In the genomic region with DNA sequence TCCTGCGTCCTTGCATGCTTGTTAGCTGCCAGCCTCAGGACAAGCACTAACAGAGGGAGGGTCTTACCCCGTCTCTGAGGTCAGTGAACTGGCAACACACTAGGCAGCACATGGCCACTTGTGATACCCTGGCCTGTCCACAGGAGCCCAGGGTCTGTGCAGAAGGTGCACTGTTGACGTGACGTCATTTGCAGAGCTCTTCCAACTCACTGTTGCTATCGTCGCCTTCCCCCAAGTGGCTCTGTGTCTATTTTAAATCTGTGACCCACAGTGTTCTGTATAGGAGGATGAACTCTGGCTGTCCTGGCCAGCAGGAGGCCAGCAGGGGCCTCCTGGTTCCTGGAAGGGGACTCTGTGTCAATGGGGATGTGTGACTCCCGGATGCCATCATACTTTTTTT, we compare ENCODE assay signal across 26 mouse cellular contexts.
A peak's percentile ranks its signal among the peaks of the same experiment; 100 is the strongest.
DNase-seq lines count a peak whose midpoint lies in the region; ATAC-seq lines count a peak whose summit lies in the region.
"Had no signal": no experiment of that assay in that cellular context is flagged by ENCODE, and none has a peak within 500 bp of the region (broad histone marks: within the 10 kb centered on the region; RNA-seq: fewer than 3 reads in every experiment).

No protein-coding gene starts in this region.

- no peak for ATAC-seq in megakaryocyte, adult 5-6 weeks (ENCODE audit: poor library complexity, severe bottlenecking)
- ATAC-seq in heart, embryonic 14.5 days (ENCODE audit: insufficient number of reproducible peaks, insufficient read depth, low FRiP score, low read depth), result peak; percentile 84
- ATAC-seq: activated CD4-positive, CD25-positive, alpha-beta regulatory T cell, adult 4 months; forebrain, embryonic 15.5 days; intestine, postnatal 0 days; liver, embryonic 12.5 days; midbrain, embryonic 15.5 days had no signal

- peaks cover 6% of the 10 kb centered on the region; the same call in 1 of the 2 replicates for H3K4me1 ChIP-seq in megakaryocyte, embryonic 14.5 days
- peaks cover 27 to 40% of the 10 kb centered on the region in 2 experiments for H3K4me1 ChIP-seq in heart, embryonic 14.5 days (ENCODE audit: control insufficient read depth in 2 of 2, insufficient read depth in 2 of 2, low read length in 2 of 2)
- peaks cover 42% of the 10 kb centered on the region for H3K4me1 ChIP-seq in midbrain, embryonic 10.5 days

- 0 out of 2 replicates have a peak overlapping the region, but pooled peaks have one; percentile 25 for H3K9ac ChIP-seq in heart, embryonic 14.5 days (ENCODE audit: low read length)
- H3K9ac ChIP-seq: embryonic facial prominence, embryonic 12.5 days; forebrain, embryonic 15.5 days; hindbrain, embryonic 15.5 days; limb, embryonic 12.5 days; liver, embryonic 12.5 days; lung, embryonic 14.5 days; midbrain, embryonic 15.5 days had no signal

- H3K27ac ChIP-seq in heart, embryonic 14.5 days (replicated peaks in 1 of 2; ENCODE audit: control insufficient read depth in 1 of 2, insufficient read depth in 1 of 2, low read depth in 2 of 2, low read length in 2 of 2), result peak overlapping the region; percentile 69 to 86
- H3K27ac ChIP-seq in midbrain, embryonic 10.5 days (replicated peaks), result no peak overlapping the region
- H3K27ac ChIP-seq: embryonic facial prominence, embryonic 12.5 days; forebrain, embryonic 15.5 days; hindbrain, embryonic 15.5 days; kidney, postnatal 0 days; limb, embryonic 12.5 days; liver, embryonic 12.5 days; midbrain, embryonic 15.5 days; stomach, postnatal 0 days had no signal

- peak overlapping the region; percentile 8 for H3K4me3 ChIP-seq in megakaryocyte, embryonic 14.5 days (replicated peaks)
- no peak overlapping the region for H3K4me3 ChIP-seq in heart, embryonic 14.5 days (ENCODE audit: control insufficient read depth in 1 of 2, insufficient read depth in 1 of 2, low read depth in 1 of 2, low read length in 2 of 2)
- H3K4me3 ChIP-seq in midbrain, embryonic 10.5 days, result no peak overlapping the region
- H3K4me3 ChIP-seq: embryonic facial prominence, embryonic 12.5 days; erythroblast, embryonic 14.5 days; forebrain, embryonic 15.5 days; hindbrain, embryonic 15.5 days; limb, embryonic 12.5 days; liver, embryonic 12.5 days; midbrain, embryonic 15.5 days; myocyte had no signal

- WGBS in heart, embryonic 14.5 days, result 24% methylated on average over 7 of the region's 7 CpGs
- 84% methylated on average over 7 of the region's 7 CpGs for WGBS in midbrain, embryonic 10.5 days

- H3K9me3 ChIP-seq in megakaryocyte, embryonic 14.5 days, result peaks cover 9% of the 10 kb centered on the region
- H3K9me3 ChIP-seq in heart, embryonic 14.5 days (ENCODE audit: control insufficient read depth, low read length), result no peaks in the 10 kb centered on the region
- H3K9me3 ChIP-seq in midbrain, embryonic 10.5 days (replicated peaks), result no peaks in the 10 kb centered on the region
- H3K9me3 ChIP-seq: embryonic facial prominence, embryonic 12.5 days; forebrain, embryonic 15.5 days; hindbrain, embryonic 15.5 days; limb, embryonic 12.5 days; liver, embryonic 12.5 days; midbrain, embryonic 15.5 days had no signal

- H3K4me2 ChIP-seq in heart, embryonic 14.5 days (ENCODE audit: low read length), result peak overlapping the region; percentile 16
- H3K4me2 ChIP-seq: embryonic facial prominence, embryonic 12.5 days; forebrain, embryonic 15.5 days; hindbrain, embryonic 15.5 days; limb, embryonic 12.5 days; lung, embryonic 14.5 days; midbrain, embryonic 15.5 days had no signal

- peak; percentile 42 for DNase-seq in heart, adult 8-10 months (ENCODE audit: low spot score)
- DNase-seq in heart, postnatal 4 days, result peak; percentile 66
- no peak for DNase-seq in spleen, postnatal 14 days (ENCODE audit: low spot score in 2 of 2)
- DNase-seq in midbrain, embryonic 10.5 days (ENCODE audit: low spot score), result no peak
- DNase-seq: adrenal gland, postnatal 10 days; cerebellum, adult 9-11 months; gastrocnemius, postnatal 36 days; lung, embryonic 14.5 days; lung, postnatal 4 days; right cerebral cortex, postnatal 25 days; thymus, postnatal 14 days had no signal

- H3K36me3 ChIP-seq in megakaryocyte, embryonic 14.5 days (replicated peaks; ENCODE audit: low read length), result no peaks in the 10 kb centered on the region
- H3K36me3 ChIP-seq in heart, embryonic 14.5 days (ENCODE audit: control insufficient read depth, insufficient read depth, low read length), result no peaks in the 10 kb centered on the region
- no peaks in the 10 kb centered on the region for H3K36me3 ChIP-seq in midbrain, embryonic 10.5 days
- H3K36me3 ChIP-seq: embryonic facial prominence, embryonic 12.5 days; forebrain, embryonic 15.5 days; hindbrain, embryonic 15.5 days; limb, embryonic 12.5 days; liver, embryonic 12.5 days; midbrain, embryonic 15.5 days had no signal

- peaks cover 24% of the 10 kb centered on the region for H3K27me3 ChIP-seq in megakaryocyte, embryonic 14.5 days (replicated peaks)
- H3K27me3 ChIP-seq in heart, embryonic 14.5 days (ENCODE audit: control insufficient read depth, insufficient read depth, low read length), result no peaks in the 10 kb centered on the region
- peaks cover 9% of the 10 kb centered on the region; the same call in 1 of the 2 replicates for H3K27me3 ChIP-seq in midbrain, embryonic 10.5 days (ENCODE audit: low read depth, poor library complexity, severe bottlenecking)
- H3K27me3 ChIP-seq: embryonic facial prominence, embryonic 12.5 days; forebrain, embryonic 15.5 days; hindbrain, embryonic 15.5 days; liver, embryonic 12.5 days; midbrain, embryonic 15.5 days had no signal

Comparison
In these comparisons a context has a peak if more than half of its experiments do, and no peak if none do; other contexts are left out.
1. DNase-seq: peak in heart, adult 8-10 months (single experiment) and heart, postnatal 4 days (single experiment); none in spleen, postnatal 14 days (0 of 2) and midbrain, embryonic 10.5 days (single experiment).